Comparison of ENCODE assay signal across 24 mouse cellular contexts in the genomic region with DNA sequence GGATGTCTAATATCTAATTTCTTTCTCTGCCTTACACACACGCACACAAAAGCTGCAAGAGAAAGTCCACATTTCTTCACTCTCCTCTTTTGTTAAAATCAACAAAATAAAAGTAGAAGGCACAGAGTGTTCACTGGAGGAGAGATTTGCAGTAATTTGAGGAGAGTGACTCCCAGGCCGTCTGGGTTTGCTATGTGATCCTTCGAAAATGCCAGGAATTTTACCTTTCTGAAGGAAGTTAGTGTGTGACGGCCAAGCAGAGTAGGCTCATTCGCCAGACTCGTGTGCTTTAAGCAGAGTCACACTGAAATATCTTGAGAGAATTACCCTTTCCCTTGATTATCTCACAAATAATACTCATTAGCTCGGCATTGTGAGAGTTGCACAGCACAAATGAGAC.
DNase-seq lines count a peak whose midpoint lies in the region; ATAC-seq and TF ChIP-seq lines count a peak whose summit lies in the region.
"Had no signal": no experiment of that assay in that cellular context is flagged by ENCODE, and none has a peak within 500 bp of the region (broad histone marks: within the 10 kb centered on the region; RNA-seq: fewer than 3 reads in every experiment).

No protein-coding gene starts in this region.

- no peak for ATAC-seq in kidney, postnatal 0 days (replicated peaks; ENCODE audit: low FRiP score, low read depth)
- ATAC-seq in kidney, embryonic 15.5 days (replicated peaks; ENCODE audit: low FRiP score) = no peak
- ATAC-seq: hindbrain, postnatal 0 days; intestine, embryonic 16.5 days; liver, embryonic 12.5 days had no signal

- H3K9ac ChIP-seq in kidney, postnatal 0 days (ENCODE audit: low read depth, low read length) = no peak overlapping the region
- no peak overlapping the region for H3K9ac ChIP-seq in kidney, embryonic 15.5 days
- H3K9ac ChIP-seq: embryonic facial prominence, embryonic 15.5 days; heart, embryonic 12.5 days; liver, embryonic 12.5 days had no signal

- WGBS in kidney, postnatal 0 days = 28% methylated on average over 7 of the region's 7 CpGs
- WGBS in kidney, embryonic 15.5 days = 29% methylated on average over 7 of the region's 7 CpGs
- WGBS in embryonic facial prominence, embryonic 10.5 days = 22% methylated on average over 7 of the region's 7 CpGs
- WGBS in limb, embryonic 10.5 days = 51% methylated on average over 7 of the region's 7 CpGs

- H3K4me1 ChIP-seq in kidney, postnatal 0 days (replicated peaks; ENCODE audit: insufficient read depth, low read length) = no peaks in the 10 kb centered on the region
- no peaks in the 10 kb centered on the region for H3K4me1 ChIP-seq in kidney, embryonic 15.5 days
- H3K4me1 ChIP-seq in embryonic facial prominence, embryonic 10.5 days = peaks cover 14% of the 10 kb centered on the region
- H3K4me1 ChIP-seq in limb, embryonic 10.5 days = peaks cover 7% of the 10 kb centered on the region; the same call in 1 of the 2 replicates
- H3K4me1 ChIP-seq: heart, embryonic 12.5 days; liver, embryonic 12.5 days had no signal

- DNase-seq in kidney, postnatal 0 days (ENCODE audit: low spot score) = peak; percentile 62
- DNase-seq in embryonic facial prominence, embryonic 10.5 days (ENCODE audit: low spot score) = peak; percentile 35
- DNase-seq in limb, embryonic 10.5 days (ENCODE audit: low spot score) = no peak
- DNase-seq in B cell, adult 2 months = no peak
- DNase-seq in left cerebral cortex, postnatal 4 days = no peak
- DNase-seq in right cerebral cortex, postnatal 36 days (ENCODE audit: low spot score in 2 of 2) = no peak
- DNase-seq: adrenal gland, postnatal 10 days; cerebellum, adult 8-10 months; cerebellum, postnatal 36 days; gastrocnemius, postnatal 14 days; heart, adult 18-20 months; heart, postnatal 10 days; lung, adult 18-20 months; midbrain, embryonic 14.5 days; retina, postnatal 1 day; right cerebral cortex, postnatal 25 days; thymus, postnatal 14 days had no signal

- intact Hi-C loops in left cerebral cortex, postnatal 4 days (cut with DNase I) = no loop called here

- H3K4me3 ChIP-seq in kidney, postnatal 0 days (replicated peaks; ENCODE audit: low read depth, low read length) = no peak overlapping the region
- H3K4me3 ChIP-seq in kidney, embryonic 15.5 days (replicated peaks) = no peak overlapping the region
- H3K4me3 ChIP-seq in embryonic facial prominence, embryonic 10.5 days = no peak overlapping the region
- H3K4me3 ChIP-seq in limb, embryonic 10.5 days = no peak overlapping the region
- H3K4me3 ChIP-seq: embryonic facial prominence, embryonic 15.5 days; heart, embryonic 12.5 days; left cerebral cortex, adult 2 months; liver, embryonic 12.5 days had no signal

- H3K27me3 ChIP-seq in kidney, postnatal 0 days (ENCODE audit: insufficient read depth, low read length) = no peaks in the 10 kb centered on the region
- H3K27me3 ChIP-seq in kidney, embryonic 15.5 days = no peaks in the 10 kb centered on the region
- H3K27me3 ChIP-seq in embryonic facial prominence, embryonic 10.5 days (replicated peaks; ENCODE audit: low read depth, poor library complexity, severe bottlenecking) = no peaks in the 10 kb centered on the region
- no peaks in the 10 kb centered on the region for H3K27me3 ChIP-seq in limb, embryonic 10.5 days (ENCODE audit: low read depth, poor library complexity, severe bottlenecking)
- H3K27me3 ChIP-seq: embryonic facial prominence, embryonic 15.5 days; heart, embryonic 12.5 days; liver, embryonic 12.5 days had no signal

- H3K4me2 ChIP-seq in kidney, postnatal 0 days (ENCODE audit: low read length) = no peak overlapping the region
- no peak overlapping the region for H3K4me2 ChIP-seq in kidney, embryonic 15.5 days
- H3K4me2 ChIP-seq: embryonic facial prominence, embryonic 15.5 days; heart, embryonic 12.5 days; liver, embryonic 12.5 days had no signal

- no peaks in the 10 kb centered on the region for H3K9me3 ChIP-seq in kidney, postnatal 0 days (replicated peaks; ENCODE audit: low read length)
- no peaks in the 10 kb centered on the region for H3K9me3 ChIP-seq in kidney, embryonic 15.5 days (replicated peaks)
- H3K9me3 ChIP-seq in embryonic facial prominence, embryonic 10.5 days = no peaks in the 10 kb centered on the region
- no peaks in the 10 kb centered on the region for H3K9me3 ChIP-seq in limb, embryonic 10.5 days (replicated peaks)
- H3K9me3 ChIP-seq: embryonic facial prominence, embryonic 15.5 days; heart, embryonic 12.5 days; liver, embryonic 12.5 days had no signal

- TF ChIP-seq CTCF in kidney, postnatal 0 days (IDR thresholded peaks at IDR 0.05; ENCODE audit: low read depth) = no peak

- no peak overlapping the region for H3K27ac ChIP-seq in kidney, postnatal 0 days
- H3K27ac ChIP-seq in kidney, embryonic 15.5 days = no peak overlapping the region
- H3K27ac ChIP-seq in embryonic facial prominence, embryonic 10.5 days (replicated peaks) = peak overlapping the region; percentile 49
- H3K27ac ChIP-seq in limb, embryonic 10.5 days = peak overlapping the region; percentile 15; the same call in 1 of the 2 replicates
- H3K27ac ChIP-seq: embryonic facial prominence, embryonic 15.5 days; hindbrain, postnatal 0 days; left cerebral cortex, adult 2 months; liver, embryonic 12.5 days had no signal

- H3K36me3 ChIP-seq in kidney, postnatal 0 days (ENCODE audit: insufficient read depth, low read length) = no peaks in the 10 kb centered on the region
- no peaks in the 10 kb centered on the region for H3K36me3 ChIP-seq in kidney, embryonic 15.5 days
- no peaks in the 10 kb centered on the region for H3K36me3 ChIP-seq in embryonic facial prominence, embryonic 10.5 days (replicated peaks)
- no peaks in the 10 kb centered on the region for H3K36me3 ChIP-seq in limb, embryonic 10.5 days
- H3K36me3 ChIP-seq: embryonic facial prominence, embryonic 15.5 days; heart, embryonic 12.5 days; liver, embryonic 12.5 days had no signal

Comparison
In these comparisons a context has a peak if more than half of its experiments do, and no peak if none do; other contexts are left out.
1. DNase-seq: peak in kidney, postnatal 0 days (single experiment) and embryonic facial prominence, embryonic 10.5 days (single experiment); none in limb, embryonic 10.5 days (single experiment), B cell, adult 2 months (0 of 2), left cerebral cortex, postnatal 4 days (single experiment) and right cerebral cortex, postnatal 36 days (0 of 2).
2. H3K27ac ChIP-seq: peak in embryonic facial prominence, embryonic 10.5 days (single experiment) and limb, embryonic 10.5 days (single experiment); none in kidney, postnatal 0 days (single experiment) and kidney, embryonic 15.5 days (single experiment).